Mouse (Mus musculus) megakaryocyte, embryonic 14.5 days (primary cell): Measurements from ENCODE around the gene Aplf. TPM values are rescaled to one million over a fixed set of nuclear protein-coding genes. Genes with fewer than 3 reads are reported as not detected.

Experiments used
- H3K27me3 ChIP-seq: replicated peaks from 2 replicates; pipeline ENCODE3; 2012; ENCODE audit warnings: inconsistent platforms
- H3K36me3 ChIP-seq: replicated peaks from 2 replicates; pipeline ENCODE3; 2012; ENCODE audit warnings: low read length, inconsistent platforms, mixed read lengths
- H3K4me1 ChIP-seq: 2 replicates; pipeline ENCODE4 v1.6.1; 2012; ENCODE audit warnings: inconsistent platforms
- H3K4me3 ChIP-seq: replicated peaks from 2 replicates; pipeline ENCODE3; 2012; ENCODE audit warnings: moderate library complexity, mild to moderate bottlenecking, inconsistent platforms
- H3K9me3 ChIP-seq: 2 replicates; pipeline ENCODE4 v1.6.1; 2012; ENCODE audit warnings: inconsistent platforms
- FLI1 ChIP-seq: IDR thresholded peaks from 2 replicates; pipeline ENCODE4 v1.6.1; 2012; ENCODE audit warnings: low read length, inconsistent platforms, mixed read lengths
- GATA1 ChIP-seq: IDR thresholded peaks from 3 replicates; pipeline ENCODE4 v1.6.1; 2012; ENCODE audit warnings: mixed read lengths, low read length, inconsistent platforms, borderline replicate concordance
- polyA plus RNA-seq: library from polyadenylated mRNA; stranded (reverse); fragments of >175 nt; gene quantifications from 2 replicates; pipeline ENCODE4 v1.2.3, GENCODE M21; 2012; ENCODE audit warnings: low replicate concordance; ENCODE audit not compliant: insufficient read depth

The Aplf gene
- polyA plus RNA-seq, 1 experiment, result 4.5 TPM

GRCm38 (mm10) chr6:87668733-87669132, 3.3 kb downstream of the Aplf start:
- Histone ChIP-seq H3K36me3 (peaks cover 35% of the 10 kb centered on the region), H3K9me3 (no peaks in the 10 kb centered on the region), H3K27me3 (no peaks in the 10 kb centered on the region), H3K4me1 (peaks cover 42% of the 10 kb centered on the region), H3K4me3 (peak overlapping the region; percentile 12)
- no peak for TF ChIP-seq GATA1
- no peak for TF ChIP-seq FLI1

GRCm38 (mm10) chr6:87667804-87668203, 4.2 kb downstream of the Aplf start:
- Histone ChIP-seq H3K36me3 (peaks cover 40% of the 10 kb centered on the region), H3K4me3 (no peak overlapping the region), H3K27me3 (no peaks in the 10 kb centered on the region), H3K9me3 (no peaks in the 10 kb centered on the region), H3K4me1 (peaks cover 32% of the 10 kb centered on the region)
- TF ChIP-seq GATA1, result no peak
- TF ChIP-seq FLI1, result no peak

- Histone ChIP-seq H3K4me1 (peaks cover 10% of the 10 kb centered on the region), H3K27me3 (no peaks in the 10 kb centered on the region), H3K36me3 (peaks cover 62% of the 10 kb centered on the region), H3K9me3 (no peaks in the 10 kb centered on the region), H3K4me3 (no peak overlapping the region)
- TF ChIP-seq FLI1, result no peak
- TF ChIP-seq GATA1, result no peak
Observed at GRCm38 (mm10) chr6:87663445-87663844, 8.5 kb downstream of the Aplf start.

- TF ChIP-seq FLI1, result no peak
- TF ChIP-seq GATA1, result no peak
- H3K9me3 ChIP-seq, result no peaks in the 10 kb centered on the region
- H3K4me1 ChIP-seq, result 0 out of 2 replicates have a peak, but pooled peaks cover 6% of the 10 kb centered on the region
- H3K4me3 ChIP-seq, result no peak overlapping the region
- no peaks in the 10 kb centered on the region for H3K27me3 ChIP-seq
- H3K36me3 ChIP-seq, result peaks cover 63% of the 10 kb centered on the region
Observed at GRCm38 (mm10) chr6:87662197-87662596, 9.8 kb downstream of the Aplf start.

- H3K36me3 ChIP-seq, result peaks cover 61% of the 10 kb centered on the region
- TF ChIP-seq GATA1 (no peak), FLI1 (no peak)
- H3K27me3 ChIP-seq, result no peaks in the 10 kb centered on the region
- no peaks in the 10 kb centered on the region for H3K9me3 ChIP-seq
- H3K4me3 ChIP-seq, result no peak overlapping the region
- H3K4me1 ChIP-seq, result 0 out of 2 replicates have a peak, but pooled peaks cover 6% of the 10 kb centered on the region
Observed at GRCm38 (mm10) chr6:87661707-87662106, 10.3 kb downstream of the Aplf start.

GRCm38 (mm10) chr6:87658816-87659215, 13.2 kb downstream of the Aplf start:
- Histone ChIP-seq H3K27me3 (no peaks in the 10 kb centered on the region), H3K9me3 (no peaks in the 10 kb centered on the region), H3K36me3 (peaks cover 64% of the 10 kb centered on the region), H3K4me1 (peaks cover 20% of the 10 kb centered on the region), H3K4me3 (no peak overlapping the region)
- TF ChIP-seq FLI1 (no peak), GATA1 (no peak)

- peaks cover 18% of the 10 kb centered on the region for H3K4me1 ChIP-seq
- H3K27me3 ChIP-seq, result no peaks in the 10 kb centered on the region
- peaks cover 76% of the 10 kb centered on the region for H3K36me3 ChIP-seq
- H3K9me3 ChIP-seq, result no peaks in the 10 kb centered on the region
- no peak for TF ChIP-seq GATA1
- no peak for TF ChIP-seq FLI1
- no peak overlapping the region for H3K4me3 ChIP-seq
Observed at GRCm38 (mm10) chr6:87653904-87654638, 17.9 kb downstream of the Aplf start.

GRCm38 (mm10) chr6:87653478-87653877, 18.5 kb downstream of the Aplf start:
- Histone ChIP-seq H3K27me3 (no peaks in the 10 kb centered on the region), H3K4me1 (peaks cover 22% of the 10 kb centered on the region), H3K36me3 (peaks cover 72% of the 10 kb centered on the region), H3K9me3 (no peaks in the 10 kb centered on the region), H3K4me3 (no peak overlapping the region)
- TF ChIP-seq FLI1, result no peak
- TF ChIP-seq GATA1, result no peak

- peaks cover 26% of the 10 kb centered on the region for H3K4me1 ChIP-seq
- no peak overlapping the region for H3K4me3 ChIP-seq
- TF ChIP-seq FLI1, result no peak
- TF ChIP-seq GATA1, result no peak
- no peaks in the 10 kb centered on the region for H3K27me3 ChIP-seq
- peaks cover 67% of the 10 kb centered on the region for H3K36me3 ChIP-seq
- no peaks in the 10 kb centered on the region for H3K9me3 ChIP-seq
Observed at GRCm38 (mm10) chr6:87652670-87653069, 19.3 kb downstream of the Aplf start.

- TF ChIP-seq GATA1 (no peak), FLI1 (no peak)
- H3K27me3 ChIP-seq, result no peaks in the 10 kb centered on the region
- no peak overlapping the region for H3K4me3 ChIP-seq
- H3K36me3 ChIP-seq, result peaks cover 73% of the 10 kb centered on the region
- H3K4me1 ChIP-seq, result peaks cover 26% of the 10 kb centered on the region
- H3K9me3 ChIP-seq, result no peaks in the 10 kb centered on the region
Observed at GRCm38 (mm10) chr6:87651787-87652186, 20.2 kb downstream of the Aplf start.
